Mouse (Mus musculus) inflammation-experienced regulatory T-cells, adult 6 months (primary cell): ENCODE data around the gene Dnttip2. TPM values are rescaled to one million over a fixed set of nuclear protein-coding genes. Genes with fewer than 3 reads are reported as not detected.

Experiments used
- ATAC-seq: one replicate; pipeline ENCODE4 v1.8.0; 2017
- polyA plus RNA-seq, 3 experiments: library from polyadenylated mRNA; unstranded; fragments of 100-300 nt; shearing (Covaris generic); gene quantifications; one replicate each; pipeline ENCODE4 v1.2.1; 2017

Gene Dnttip2
- polyA plus RNA-seq, 3 experiments from 2014 or later = 101 to 118 (median 101) TPM

DNA sequence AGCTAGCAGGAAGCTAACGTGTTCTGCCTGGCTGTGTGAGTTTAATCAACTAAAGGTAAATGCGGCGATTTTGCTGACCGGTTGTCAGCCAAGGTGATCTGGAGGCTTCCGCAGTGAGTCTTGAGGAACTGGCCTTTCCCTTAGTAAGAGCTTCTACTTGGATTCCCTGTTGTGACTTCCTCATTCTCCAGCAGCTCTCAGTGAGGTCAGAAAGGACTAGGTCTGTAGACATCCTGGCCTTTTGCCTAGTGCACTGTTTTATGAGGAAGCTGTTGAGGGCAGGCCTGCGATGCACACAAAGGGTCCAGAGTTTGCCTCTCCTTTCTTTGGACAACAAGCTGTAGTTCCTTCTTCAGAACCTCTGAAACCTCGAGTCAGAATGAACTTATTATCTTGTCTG, 16.5 kb downstream of the Dnttip2 start:
- ATAC-seq = no peak

DNA sequence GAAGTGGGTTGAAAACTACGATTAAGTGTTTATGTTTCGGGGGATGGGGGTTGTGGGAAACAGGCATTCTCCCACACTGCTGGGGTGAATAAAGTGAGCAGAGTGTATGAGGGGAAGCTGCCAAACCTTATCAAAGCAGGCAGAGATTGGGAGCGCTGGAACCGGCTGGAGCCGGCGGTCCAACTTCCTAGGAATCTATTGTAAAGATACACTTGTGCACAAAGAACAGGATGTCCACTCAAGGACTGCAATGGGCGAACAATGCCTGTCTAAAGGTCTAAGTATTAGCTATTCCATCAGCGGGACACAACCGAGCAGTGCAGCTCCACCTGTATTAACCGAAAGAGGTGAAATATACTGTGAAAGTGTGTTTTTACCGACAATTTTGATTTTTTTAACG, 17.6 kb downstream of the Dnttip2 start:
- no peak for ATAC-seq

DNA sequence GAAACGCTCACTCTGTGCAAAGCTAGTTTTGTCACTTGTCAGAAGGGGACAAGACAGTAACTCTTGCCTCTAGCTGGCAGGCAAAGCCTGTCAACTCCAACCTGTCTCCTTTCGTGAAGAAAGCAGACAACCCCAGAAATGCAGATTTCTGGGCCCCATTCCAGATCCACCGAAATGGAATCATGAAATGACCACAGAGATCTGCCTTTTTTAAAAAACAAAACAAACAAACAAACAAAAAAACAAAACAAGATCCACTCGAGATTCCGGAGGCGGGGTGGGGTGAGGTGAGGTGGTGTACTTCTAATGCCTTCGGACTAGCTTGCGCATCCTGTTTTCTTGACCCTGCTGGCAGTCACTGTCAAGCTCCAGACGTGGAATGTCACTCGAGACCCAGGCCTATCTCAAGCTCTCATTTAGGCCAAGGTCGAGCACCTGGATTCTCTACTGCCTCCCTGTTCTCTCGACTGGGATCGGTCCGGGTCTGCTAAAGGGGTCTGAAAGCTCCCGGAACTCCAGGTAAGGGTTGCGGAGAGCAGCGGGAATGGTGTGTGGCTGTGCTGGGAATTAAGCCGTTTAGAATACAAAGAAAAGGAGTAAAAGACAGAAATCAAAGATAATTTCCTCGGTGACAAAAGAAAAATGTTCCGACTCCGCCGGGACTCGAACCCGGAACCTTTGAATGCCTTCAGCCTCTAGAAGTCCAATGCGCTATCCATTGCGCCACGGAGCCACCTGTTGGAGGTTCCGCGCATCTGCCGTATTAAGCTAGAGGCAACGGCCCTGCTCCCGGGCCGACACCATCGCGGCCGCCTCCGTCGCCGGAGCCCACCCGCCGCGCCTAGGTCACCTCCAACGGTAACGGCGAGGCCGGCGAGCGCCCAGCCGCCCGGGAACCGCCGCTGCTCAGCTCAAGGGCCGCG, 18.4 kb downstream of the Dnttip2 start:
- peak; percentile 77 for ATAC-seq

DNA sequence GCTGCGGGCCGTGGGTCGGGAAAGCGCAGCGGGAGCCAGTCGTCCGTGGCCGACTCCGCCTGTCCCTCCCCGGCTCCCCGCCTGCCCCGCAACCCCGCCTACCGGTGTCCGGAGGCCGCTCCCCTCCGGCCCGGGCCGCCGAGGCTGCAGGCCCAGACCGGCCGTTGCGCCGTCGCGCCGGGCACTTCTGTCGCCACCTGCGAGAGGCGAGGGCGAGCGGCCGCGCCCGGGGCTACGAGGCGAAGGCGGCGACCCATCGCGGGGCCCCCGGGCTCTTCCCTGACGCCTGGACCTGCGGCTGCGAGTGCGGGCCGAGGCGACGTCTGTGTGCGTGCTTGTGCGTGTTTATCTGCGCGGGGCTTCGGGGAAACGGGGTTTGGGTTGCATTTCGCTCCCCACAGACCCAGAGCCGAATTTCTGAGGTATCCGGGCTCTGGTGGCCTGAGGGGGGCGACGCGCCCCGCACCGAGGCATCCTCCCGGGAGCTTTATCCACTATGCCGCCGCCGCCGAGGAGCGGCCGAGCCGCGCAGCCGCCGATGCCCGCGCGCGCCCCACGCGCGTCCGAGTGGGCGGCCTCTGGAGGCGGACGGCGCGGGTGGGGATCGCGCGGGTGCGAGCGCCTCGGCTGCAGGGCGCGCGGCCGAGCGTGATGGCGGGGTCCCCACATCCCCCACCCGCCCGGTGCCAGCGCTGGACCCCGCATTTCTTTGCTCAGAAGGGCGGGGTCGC, 19.2 kb downstream of the Dnttip2 start:
- ATAC-seq = peak; percentile 28

DNA sequence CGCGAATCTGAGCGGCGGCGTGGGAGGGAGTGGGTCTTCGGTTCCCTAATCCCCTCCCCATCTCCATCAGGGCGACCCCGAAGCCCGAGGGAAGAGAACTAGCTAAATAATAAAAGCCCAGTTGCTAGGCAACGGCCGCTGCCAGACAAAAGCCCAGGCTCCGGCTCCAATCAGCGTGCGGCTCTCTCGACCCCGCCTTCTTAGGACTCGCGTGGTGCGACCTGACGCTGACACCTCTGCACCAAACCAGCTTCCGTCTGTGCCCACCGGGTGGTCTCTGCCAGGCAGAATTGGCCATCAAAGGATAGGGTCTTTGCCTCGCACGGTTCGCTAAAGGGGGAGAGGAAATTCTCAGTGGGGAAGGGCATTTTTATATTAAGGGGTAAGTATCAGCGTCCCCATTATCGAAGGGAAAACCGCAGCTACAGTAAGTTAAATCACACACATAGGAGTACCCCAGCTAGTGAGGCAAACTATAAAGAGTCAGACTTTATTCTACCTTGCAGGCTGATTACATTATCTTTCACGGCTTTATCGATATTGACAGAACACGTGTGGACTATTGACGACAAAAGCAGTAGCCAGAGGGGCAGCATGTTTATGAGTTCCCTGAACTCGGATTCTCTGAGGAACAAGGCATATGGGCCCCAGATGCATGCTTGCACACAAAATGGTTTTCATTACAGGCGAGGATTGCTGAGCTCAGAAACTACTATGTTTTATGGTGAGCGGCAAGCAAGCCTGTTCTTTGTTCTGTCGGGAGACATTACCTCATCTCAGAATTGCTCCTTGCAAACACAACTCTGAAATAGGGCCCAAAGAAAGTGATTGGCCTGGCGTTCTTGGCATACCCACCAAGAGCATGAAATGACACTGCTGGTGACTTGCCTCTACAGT, 20.0 kb downstream of the Dnttip2 start, which contains the start of gene Bcar3:
Bcar3 (plus strand) TSS at position 183 of the 897 bp plus-strand sequence.
- peak; percentile 78 for ATAC-seq

DNA sequence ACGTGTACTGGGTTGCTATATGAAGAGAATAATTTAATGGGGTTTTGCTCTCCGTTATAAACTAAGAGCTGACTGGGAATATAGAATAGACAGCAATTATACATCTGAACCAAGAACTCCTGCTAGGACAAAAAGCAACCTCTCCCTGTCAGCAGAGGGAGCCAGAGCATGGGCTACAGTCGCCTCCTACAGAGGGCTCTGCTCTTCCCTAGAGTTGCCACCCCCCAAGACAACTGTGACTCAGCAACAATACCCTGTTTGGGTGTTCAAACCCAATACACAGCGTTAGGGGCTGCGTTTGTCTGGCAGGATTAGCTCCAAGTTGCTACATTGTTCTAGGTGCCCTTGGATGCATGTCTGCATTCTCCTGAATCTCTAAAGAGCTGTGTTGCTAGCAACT, 21.3 kb downstream of the Dnttip2 start:
- ATAC-seq = no peak

DNA sequence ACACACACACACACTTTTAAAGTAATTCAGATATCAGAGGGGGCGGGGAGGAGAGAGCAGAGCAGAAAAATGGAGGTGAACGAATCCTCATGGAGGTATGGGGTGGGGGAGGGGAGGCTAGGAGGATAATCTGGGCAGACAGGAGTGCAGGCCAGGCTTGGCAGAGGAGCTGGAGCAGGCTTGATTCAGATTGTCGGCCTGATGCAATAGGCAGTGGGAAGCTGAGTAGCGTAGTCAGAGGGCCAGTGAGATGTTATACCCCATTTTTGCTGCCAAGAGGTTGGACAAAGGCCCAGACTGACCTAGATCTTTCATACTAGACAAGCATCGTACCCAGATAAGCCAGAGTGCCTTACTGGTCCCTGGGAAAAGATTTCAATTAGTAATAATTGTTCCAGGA, 22.8 kb downstream of the Dnttip2 start:
- no peak for ATAC-seq

DNA sequence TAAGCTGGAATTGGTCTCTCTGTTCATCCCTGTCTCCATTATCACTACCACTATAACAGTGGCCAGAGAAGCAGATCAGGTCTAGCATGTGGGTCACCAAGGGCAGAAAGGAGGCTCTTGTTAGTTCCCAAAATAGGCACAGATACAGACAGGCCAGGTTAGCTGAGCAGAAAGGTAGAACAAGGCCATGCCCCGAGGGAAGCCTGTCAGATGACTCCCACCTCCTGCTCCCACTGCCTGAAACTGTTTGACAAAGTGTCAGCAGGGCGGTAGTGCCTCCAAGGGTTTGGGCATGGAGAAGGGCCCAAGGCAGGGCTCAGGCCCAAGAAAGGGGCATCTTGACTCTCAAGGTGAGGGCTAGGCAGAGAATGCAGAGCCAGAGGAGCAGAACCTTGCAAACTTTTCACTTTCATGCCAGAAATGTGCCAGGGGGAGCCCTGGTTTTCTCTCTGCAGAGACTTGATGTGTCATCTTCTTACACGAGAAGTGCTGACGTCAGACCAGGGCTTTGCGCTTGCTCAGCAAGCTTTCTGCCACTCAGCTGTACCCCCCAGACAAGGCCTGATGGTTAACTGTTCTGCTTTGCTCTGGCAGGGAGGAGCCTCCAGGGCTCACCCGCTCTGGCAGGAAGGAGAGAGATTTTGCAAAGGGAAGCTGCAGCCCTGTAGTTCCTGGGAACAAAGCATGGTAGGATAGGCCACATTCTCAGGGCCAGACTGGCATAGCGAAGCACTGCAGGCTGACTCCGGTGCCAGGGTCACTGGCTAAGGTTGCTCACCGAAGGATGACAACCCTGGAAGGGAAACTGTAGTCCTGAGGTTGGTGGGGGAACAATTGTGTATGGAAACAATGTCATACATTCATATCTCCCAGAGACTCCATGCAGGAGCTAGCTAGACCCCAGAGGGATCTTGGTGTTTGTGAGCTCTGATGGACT, 27.1 kb downstream of the Dnttip2 start:
- ATAC-seq = no peak

DNA sequence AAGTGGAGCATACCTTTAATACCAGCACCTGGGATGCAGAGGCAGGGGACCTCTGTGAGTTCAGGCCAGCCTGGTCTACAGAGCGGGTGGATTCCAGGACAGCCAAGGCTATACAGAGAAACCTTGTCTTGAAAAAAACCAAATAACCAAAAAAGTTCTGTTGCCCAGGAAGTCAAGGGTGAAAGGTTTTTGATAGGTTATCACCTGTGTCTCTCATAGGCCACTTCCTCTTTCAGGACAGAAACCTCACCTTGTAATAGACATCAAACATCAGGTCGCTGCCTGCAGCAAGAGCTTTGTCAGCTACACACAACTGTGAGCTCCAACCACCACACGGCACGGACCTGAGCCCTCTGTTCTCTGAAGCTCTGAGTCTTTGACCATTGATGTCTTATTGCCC, 30.4 kb downstream of the Dnttip2 start:
- ATAC-seq = peak; percentile 38

DNA sequence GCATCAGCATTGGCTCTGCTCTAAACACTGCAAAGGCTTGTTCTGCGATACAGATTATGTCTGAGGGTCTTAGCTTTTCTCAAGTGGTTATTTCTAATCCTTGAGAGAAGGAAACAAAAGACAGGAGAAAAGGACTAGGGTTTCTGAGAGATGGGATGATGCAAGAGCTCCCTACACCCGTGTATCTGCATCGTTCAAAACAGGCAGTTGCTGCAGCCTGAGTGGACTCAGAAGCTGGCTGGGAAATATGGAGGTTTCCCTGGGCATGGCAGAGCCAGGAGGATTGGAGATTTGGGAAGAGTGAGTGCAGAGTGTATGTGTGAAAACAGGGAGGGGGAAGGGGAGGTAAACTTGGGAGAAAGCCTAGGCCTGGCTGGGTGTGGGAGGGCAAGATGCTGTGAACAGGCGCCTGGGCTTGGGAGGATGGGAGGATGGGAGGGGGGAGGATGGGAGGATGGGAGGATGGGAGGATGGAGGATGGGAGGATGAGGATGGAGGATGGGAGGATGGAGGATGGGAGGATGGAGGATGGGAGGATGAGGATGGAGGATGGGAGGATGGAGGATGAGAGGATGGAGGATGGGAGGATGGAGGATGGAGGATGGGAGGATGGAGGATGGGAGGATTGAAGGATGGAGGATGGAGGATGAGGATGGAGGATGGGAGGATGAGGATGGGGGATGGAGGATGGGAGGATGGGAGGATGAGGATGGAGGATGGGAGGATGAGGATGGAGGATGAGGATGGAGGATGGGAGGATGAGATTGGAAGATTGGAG, 33.9 kb downstream of the Dnttip2 start:
- no peak for ATAC-seq

DNA sequence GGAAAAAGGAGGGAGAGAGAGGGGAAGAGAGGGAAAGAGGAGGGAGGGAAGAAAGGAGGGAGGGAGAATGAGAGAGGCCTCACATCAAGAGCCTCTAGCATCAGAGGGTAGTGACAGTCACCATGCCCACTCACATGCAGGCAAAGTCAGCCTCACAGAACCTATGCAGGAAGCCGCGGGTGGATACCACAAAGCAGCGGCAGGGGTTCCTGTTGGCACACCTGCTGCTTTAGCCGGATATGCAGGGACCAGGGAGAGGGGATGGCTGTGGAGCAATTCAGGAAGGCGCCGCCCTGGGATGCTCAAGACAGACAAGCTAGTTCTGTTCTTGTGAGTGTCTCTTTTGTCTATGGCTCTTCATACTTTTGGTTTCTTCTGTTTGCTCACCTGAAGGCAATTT, 34.8 kb downstream of the Dnttip2 start:
- no peak for ATAC-seq

DNA sequence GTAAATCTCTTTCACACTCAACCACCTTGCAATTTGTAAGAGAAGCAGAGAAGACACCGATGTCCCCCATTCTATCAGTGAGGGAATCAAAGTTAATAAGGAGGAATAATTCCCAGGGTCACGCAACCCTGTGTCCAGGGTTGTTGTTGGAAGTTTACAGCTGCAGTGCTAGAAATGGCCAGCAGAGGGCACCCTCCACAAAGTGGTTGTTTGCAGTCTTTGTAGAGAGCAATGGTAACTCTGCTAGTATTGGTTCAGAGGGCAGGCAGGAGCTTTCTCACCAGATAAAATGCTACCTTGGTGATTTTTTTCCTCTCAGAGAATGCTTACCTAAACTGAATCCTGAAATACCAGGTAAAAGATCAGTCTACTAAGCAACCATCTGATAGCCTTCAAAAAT, 37.9 kb downstream of the Dnttip2 start:
- ATAC-seq = no peak

DNA sequence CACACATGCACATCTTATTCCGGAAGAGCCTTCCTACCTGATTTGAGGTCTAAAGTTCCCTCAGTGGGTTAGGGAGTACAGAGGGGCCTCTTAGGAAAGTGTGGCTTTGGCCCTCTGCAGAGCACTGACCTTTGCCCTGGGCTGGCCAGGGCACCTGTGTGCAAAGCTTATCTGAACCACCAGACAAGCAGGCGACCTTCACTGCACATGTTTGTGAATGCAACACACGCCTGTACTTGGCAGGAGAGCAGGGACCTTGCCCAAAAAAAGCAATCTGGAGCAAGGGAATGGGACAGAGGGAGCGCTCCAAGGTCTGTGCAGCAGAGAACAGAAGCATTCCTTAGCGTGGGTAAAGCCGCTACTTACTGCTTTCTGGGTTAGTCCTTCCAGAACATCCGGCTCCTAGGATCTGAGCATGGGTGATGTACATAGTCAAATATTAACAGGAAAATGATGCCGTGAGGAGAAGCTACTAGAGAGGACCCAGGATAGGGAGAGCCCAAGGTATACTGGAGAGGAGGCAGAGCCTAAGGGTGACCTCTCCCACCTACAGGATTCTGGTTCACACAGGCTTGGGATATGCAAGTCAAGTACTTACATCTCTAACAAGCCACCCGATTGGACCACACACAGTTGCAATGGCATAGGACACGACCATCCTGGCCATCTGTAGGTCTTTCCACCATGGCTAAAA, 38.9 kb downstream of the Dnttip2 start:
- ATAC-seq = no peak

DNA sequence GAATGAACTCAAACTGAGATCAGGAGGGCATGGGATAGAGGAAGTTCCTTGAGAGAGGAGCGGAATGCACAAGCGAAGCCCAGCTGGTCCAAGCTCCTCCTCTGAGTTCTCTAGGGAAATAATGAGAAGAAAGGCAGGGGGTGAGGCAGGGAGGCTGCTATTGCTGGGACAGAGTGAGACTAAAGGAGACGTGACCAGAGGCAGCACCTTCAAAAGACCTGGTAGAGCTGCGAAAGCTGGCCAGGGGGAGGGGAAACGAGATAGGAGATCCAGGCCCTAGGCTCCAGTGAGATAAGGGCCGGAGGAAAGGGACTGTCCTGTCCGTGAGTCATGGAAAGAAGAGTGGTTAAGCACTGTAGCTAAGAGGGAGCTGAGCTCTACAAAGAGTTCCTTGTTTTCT, 39.7 kb downstream of the Dnttip2 start:
- ATAC-seq = no peak

DNA sequence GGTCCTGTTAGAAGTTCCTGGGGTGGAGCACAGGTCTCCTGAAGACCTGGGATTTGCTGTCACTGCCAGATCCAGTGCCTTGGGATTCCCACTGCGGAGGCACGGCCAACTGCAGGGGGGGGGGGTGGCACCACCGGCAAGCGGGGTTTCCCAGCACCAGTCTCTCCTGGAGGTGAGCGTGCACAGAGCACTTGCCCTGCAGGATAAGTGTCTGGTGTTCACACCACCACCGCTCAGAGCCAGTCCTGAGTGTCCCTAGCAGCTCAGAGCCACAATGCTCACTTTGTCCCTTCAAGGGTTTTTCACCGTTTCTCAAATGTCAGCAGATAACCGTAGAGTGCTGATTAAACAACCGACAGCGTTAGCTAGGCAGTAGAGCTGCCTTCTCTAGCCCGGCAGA, 42.4 kb downstream of the Dnttip2 start:
- ATAC-seq = no peak

DNA sequence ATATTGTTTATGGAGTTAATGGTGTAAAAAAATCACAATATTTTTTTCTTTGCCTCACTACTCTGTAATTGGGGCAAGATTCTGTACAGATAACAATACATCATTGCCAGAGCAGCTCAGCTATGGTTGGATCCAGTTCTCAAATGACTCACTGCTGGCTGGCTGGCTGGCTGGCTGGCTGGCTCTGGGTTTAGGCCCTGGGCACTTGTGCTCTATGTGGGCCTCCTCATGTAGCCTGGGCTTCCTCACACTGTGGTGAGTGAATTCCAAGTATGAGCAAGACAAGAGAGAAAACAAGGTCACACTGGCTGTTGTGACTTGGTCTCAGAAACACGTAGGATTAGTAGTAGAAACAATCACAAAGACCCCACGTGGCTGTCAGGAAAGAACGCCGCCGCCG, 43.2 kb downstream of the Dnttip2 start:
- ATAC-seq = no peak

DNA sequence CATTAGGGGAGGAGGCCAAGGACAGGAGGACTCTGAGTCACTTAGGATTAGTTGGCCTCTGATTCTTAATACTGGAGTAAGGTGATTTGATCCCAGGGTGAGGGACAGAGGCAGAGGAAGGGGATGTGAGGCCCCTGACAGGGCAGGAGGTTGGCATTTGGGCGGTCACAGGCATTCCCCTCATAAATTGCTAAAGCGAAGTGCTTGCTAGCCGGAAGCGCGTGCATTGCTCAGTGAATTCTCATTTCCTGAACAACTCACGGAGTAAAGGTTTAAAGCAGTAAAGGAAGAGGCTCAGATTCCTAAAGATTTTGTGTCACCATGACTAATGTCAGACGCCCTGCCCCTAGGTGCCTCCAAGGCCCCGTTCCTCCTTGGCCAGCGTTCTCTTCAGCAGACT, 48.0 kb downstream of the Dnttip2 start:
- no peak for ATAC-seq

DNA sequence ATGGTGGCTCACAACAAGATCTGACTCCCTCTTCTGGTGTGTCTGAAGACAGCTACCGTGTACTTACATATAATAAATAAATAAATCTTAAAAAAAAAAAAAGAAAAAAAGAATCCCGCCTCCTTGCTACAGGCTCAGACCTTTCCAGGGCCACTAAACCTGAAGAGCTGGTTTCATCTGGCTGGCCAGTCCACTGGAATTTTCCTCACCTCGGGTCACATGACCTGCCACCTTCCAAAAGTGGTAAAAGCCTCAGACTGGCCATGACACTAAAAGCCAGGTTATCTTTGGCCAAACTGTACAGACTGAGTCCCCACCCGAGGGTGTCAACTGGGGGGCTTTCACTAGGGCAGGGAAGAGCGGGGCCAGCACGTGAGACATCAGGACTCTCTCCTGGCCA, 49.7 kb downstream of the Dnttip2 start:
- ATAC-seq = no peak

DNA sequence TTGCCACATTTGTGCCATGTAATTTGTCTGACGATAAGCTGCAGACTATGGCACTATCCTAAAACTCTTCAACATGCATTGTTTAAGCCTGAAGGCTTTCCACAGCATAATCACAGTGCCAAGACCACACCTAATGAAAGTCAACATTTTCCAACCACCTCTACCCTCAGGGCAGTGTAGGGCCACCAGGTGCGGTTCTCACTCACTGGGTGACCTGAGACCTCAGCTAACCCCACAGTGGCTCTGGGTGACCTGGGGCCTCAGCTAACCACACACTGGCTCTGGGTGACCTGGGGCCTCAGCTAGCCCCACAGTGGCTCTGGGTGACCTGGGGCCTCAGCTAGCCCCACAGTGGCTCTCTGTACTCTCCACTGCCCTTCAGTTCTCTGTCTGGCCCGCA, 50.3 kb downstream of the Dnttip2 start:
- ATAC-seq = no peak

DNA sequence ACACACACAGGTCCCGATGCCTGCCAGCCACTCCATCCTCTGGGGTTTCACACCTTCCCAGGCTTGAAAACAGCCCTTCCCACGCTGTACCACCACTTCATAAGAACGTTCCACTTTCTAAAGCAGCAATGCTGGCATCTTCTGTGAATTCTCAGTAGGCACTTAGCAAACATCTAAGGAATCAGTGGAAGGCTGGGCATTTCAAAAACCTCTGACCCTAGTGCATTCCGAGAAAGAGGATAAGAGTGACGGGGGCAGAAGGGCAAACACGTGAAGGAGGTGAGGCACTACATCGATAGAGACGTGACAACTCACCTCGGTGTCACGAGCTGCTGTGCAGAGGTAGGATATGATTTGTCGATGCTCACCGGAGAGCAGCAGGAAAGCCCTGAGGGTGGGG, 56.3 kb downstream of the Dnttip2 start:
- no peak for ATAC-seq
